Mouse (Mus musculus): ENCODE data around the gene D930048N14Rik. TPM values are rescaled to one million over a fixed set of nuclear protein-coding genes. Genes with fewer than 3 reads are reported as not detected.
A peak's percentile ranks its signal among the peaks of the same experiment; 100 is the strongest.

Gene D930048N14Rik
- polyA plus RNA-seq, 1 experiment: 4.1 TPM

DNA sequence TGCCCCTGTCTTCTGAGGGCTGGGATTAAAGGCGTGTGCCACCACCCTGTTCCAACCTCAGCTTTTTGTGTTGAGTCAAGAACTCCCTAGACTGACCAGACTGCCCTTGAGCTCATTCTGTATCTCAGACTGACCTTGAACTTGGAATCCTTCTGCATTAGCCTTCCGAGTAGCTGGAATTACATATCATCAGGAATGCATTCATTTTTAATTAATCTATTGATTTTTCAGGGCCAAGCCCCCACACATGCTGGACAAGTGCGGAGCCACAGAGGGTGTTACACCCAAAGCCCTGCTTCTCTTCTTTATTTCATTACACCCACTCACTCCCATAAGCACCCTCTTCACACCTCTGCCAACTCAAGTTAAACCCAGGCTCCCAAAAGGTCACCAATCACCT is 17.0 kb upstream of the D930048N14Rik start:
- 89% methylated on average over 3 of the region's 3 CpGs for WGBS
- Histone ChIP-seq H3K27ac (ENCODE audit: insufficient read depth, low read length) (no peak overlapping the region), H3K27me3 (ENCODE audit: control insufficient read depth, insufficient read depth, low read length) (no peaks in the 10 kb centered on the region), H3K4me1 (ENCODE audit: control insufficient read depth, insufficient read depth, low read length) (peaks cover 2% of the 10 kb centered on the region; the same call in 1 of the 2 replicates), H3K4me3 (replicated peaks; ENCODE audit: insufficient read depth, low read depth, low read length) (no peak overlapping the region)
- DNase-seq: no peak
- TF ChIP-seq CTCF (IDR thresholded peaks at IDR 0.05; ENCODE audit: borderline replicate concordance, insufficient read depth, low read depth, low read length) (no peak), POLR2A (IDR thresholded peaks at IDR 0.05; ENCODE audit: borderline replicate concordance, insufficient read depth, low read length) (no peak)

DNA sequence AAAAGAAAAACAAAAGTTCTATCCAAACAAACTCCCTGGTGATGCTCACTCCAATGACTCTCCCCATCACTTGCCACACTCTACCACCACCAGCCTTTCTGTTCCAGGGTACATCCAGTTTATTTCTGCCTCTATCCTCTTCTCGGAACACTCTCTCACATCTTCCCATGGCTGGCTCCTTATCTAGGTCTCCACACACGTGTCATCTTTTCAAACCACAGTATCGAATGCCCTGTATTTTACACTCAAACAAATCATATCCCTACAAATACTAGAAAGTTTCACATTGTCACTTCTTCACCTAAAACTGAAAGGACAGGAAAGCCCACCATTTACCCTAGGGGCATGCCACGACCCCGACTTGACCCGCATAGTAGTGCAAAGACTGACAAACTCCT is 15.6 kb upstream of the D930048N14Rik start:
- no peaks in the 10 kb centered on the region for H3K27me3 ChIP-seq (ENCODE audit: control insufficient read depth, insufficient read depth, low read length)
- TF ChIP-seq POLR2A (IDR thresholded peaks at IDR 0.05; ENCODE audit: borderline replicate concordance, insufficient read depth, low read length) (no peak), CTCF (IDR thresholded peaks at IDR 0.05; ENCODE audit: borderline replicate concordance, insufficient read depth, low read depth, low read length) (no peak)
- 3% methylated on average over 6 of the region's 6 CpGs for WGBS
- peak overlapping the region; percentile 93 for H3K4me3 ChIP-seq (replicated peaks; ENCODE audit: insufficient read depth, low read depth, low read length)
- no peak for DNase-seq
- H3K27ac ChIP-seq (ENCODE audit: insufficient read depth, low read length): peak overlapping the region; percentile 69
- H3K4me1 ChIP-seq (ENCODE audit: control insufficient read depth, insufficient read depth, low read length): peaks cover 2% of the 10 kb centered on the region; the same call in 1 of the 2 replicates

GRCm38 (mm10) chr11:51635525-51636322 is 15.0 kb upstream of the D930048N14Rik start, which contains the start of gene Rmnd5b:
Gene Rmnd5b (minus strand): TSS chr11:51635896.
- DNase-seq: peak; percentile 92 to 94
- TF ChIP-seq CTCF (IDR thresholded peaks at IDR 0.05; ENCODE audit: borderline replicate concordance, insufficient read depth, low read depth, low read length) (no peak), POLR2A (IDR thresholded peaks at IDR 0.05; ENCODE audit: borderline replicate concordance, insufficient read depth, low read length) (peak; percentile 66)
- H3K27ac ChIP-seq (ENCODE audit: insufficient read depth, low read length): peak within 1 kb of the TSS; percentile 69
- peak within 1 kb of the TSS; percentile 93 for H3K4me3 ChIP-seq (replicated peaks; ENCODE audit: insufficient read depth, low read depth, low read length)
- no peaks in the 10 kb centered on the region for H3K27me3 ChIP-seq (ENCODE audit: control insufficient read depth, insufficient read depth, low read length)
- under 1% methylated on average over 61 of the region's 61 CpGs for WGBS
- H3K4me1 ChIP-seq (ENCODE audit: control insufficient read depth, insufficient read depth, low read length): peaks cover 2% of the 10 kb centered on the region; the same call in 1 of the 2 replicates

GRCm38 (mm10) chr11:51636323-51636684 is 14.4 kb upstream of the D930048N14Rik start:
- Histone ChIP-seq H3K4me1 (ENCODE audit: control insufficient read depth, insufficient read depth, low read length) (peaks cover 2% of the 10 kb centered on the region; the same call in 1 of the 2 replicates), H3K27me3 (ENCODE audit: control insufficient read depth, insufficient read depth, low read length) (no peaks in the 10 kb centered on the region), H3K4me3 (replicated peaks; ENCODE audit: insufficient read depth, low read depth, low read length) (peak overlapping the region; percentile 93), H3K27ac (ENCODE audit: insufficient read depth, low read length) (peak overlapping the region; percentile 69)
- TF ChIP-seq POLR2A (IDR thresholded peaks at IDR 0.05; ENCODE audit: borderline replicate concordance, insufficient read depth, low read length) (no peak), CTCF (IDR thresholded peaks at IDR 0.05; ENCODE audit: borderline replicate concordance, insufficient read depth, low read depth, low read length) (peak; percentile 58)
- peak; percentile 66 to 75 for DNase-seq
- 5% methylated on average over 6 of the region's 6 CpGs for WGBS

- WGBS: 10% methylated on average over 17 of the region's 17 CpGs
- no peak overlapping the region for H3K27ac ChIP-seq (ENCODE audit: insufficient read depth, low read length)
- H3K4me1 ChIP-seq (ENCODE audit: control insufficient read depth, insufficient read depth, low read length): peaks cover 2% of the 10 kb centered on the region; the same call in 1 of the 2 replicates
- no peaks in the 10 kb centered on the region for H3K27me3 ChIP-seq (ENCODE audit: control insufficient read depth, insufficient read depth, low read length)
- DNase-seq: peak in 1 of 2 experiments; percentile 36
- no peak overlapping the region for H3K4me3 ChIP-seq (replicated peaks; ENCODE audit: insufficient read depth, low read depth, low read length)
- no peak for TF ChIP-seq CTCF (IDR thresholded peaks at IDR 0.05; ENCODE audit: borderline replicate concordance, insufficient read depth, low read depth, low read length)
- TF ChIP-seq POLR2A (IDR thresholded peaks at IDR 0.05; ENCODE audit: borderline replicate concordance, insufficient read depth, low read length): no peak
Measured at GRCm38 (mm10) chr11:51637971-51638414, 12.8 kb upstream of the D930048N14Rik start.

DNA sequence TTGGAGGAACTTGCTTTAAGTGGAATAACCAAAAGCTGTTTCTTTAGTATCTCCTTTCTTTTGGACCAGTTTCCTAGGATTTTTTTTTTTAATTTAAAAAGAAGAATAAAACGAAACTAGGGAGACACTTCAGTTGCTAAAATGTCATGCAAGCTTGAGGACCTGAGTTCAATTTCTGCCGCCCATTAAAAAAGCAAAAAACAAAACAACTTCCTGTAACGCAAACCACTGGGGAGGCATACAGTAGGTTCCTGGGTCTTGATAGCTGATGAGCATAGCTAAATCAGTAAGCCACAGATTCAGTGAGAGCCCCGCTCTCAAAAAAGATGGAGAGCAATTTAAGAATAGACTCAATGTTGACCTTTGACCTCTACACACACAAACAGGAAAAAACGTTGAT is 12.3 kb upstream of the D930048N14Rik start:
- H3K4me1 ChIP-seq (ENCODE audit: control insufficient read depth, insufficient read depth, low read length): peaks cover 2% of the 10 kb centered on the region; the same call in 1 of the 2 replicates
- TF ChIP-seq POLR2A (IDR thresholded peaks at IDR 0.05; ENCODE audit: borderline replicate concordance, insufficient read depth, low read length) (no peak), CTCF (IDR thresholded peaks at IDR 0.05; ENCODE audit: borderline replicate concordance, insufficient read depth, low read depth, low read length) (no peak)
- 80% methylated on average over 5 of the region's 5 CpGs for whole genome bisulfite sequencing
- H3K4me3 ChIP-seq (replicated peaks; ENCODE audit: insufficient read depth, low read depth, low read length): no peak overlapping the region
- H3K27ac ChIP-seq (ENCODE audit: insufficient read depth, low read length): no peak overlapping the region
- H3K27me3 ChIP-seq (ENCODE audit: control insufficient read depth, insufficient read depth, low read length): no peaks in the 10 kb centered on the region
- DNase-seq: no peak

GRCm38 (mm10) chr11:51640748-51641147 is 10.0 kb upstream of the D930048N14Rik start:
- 28% methylated on average over 7 of the region's 7 CpGs for WGBS
- TF ChIP-seq CTCF (IDR thresholded peaks at IDR 0.05; ENCODE audit: borderline replicate concordance, insufficient read depth, low read depth, low read length): no peak
- Histone ChIP-seq H3K27ac (ENCODE audit: insufficient read depth, low read length) (no peak overlapping the region), H3K4me1 (ENCODE audit: control insufficient read depth, insufficient read depth, low read length) (peaks cover 2% of the 10 kb centered on the region; the same call in 1 of the 2 replicates), H3K27me3 (ENCODE audit: control insufficient read depth, insufficient read depth, low read length) (no peaks in the 10 kb centered on the region), H3K4me3 (replicated peaks; ENCODE audit: insufficient read depth, low read depth, low read length) (no peak overlapping the region)
- DNase-seq: no peak

DNA sequence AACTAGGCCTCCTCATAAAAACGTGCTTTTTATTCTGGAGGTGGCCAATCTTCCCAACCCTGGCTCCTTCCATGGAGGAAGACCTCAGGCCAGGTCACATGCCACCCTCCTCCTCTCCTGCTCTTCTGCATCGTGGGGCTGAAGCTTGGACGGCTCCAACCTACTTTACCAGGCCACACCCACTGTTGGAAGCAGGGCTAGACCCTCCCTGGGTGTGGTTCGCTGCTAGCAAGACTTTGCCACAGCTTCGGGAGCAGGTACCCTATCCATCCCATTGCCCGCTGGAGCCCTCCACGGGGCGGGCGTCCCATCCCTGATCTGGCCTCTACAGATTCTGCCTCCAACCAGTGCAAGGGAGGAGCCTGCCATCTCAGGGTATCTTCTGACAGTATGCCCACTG is 7.6 kb upstream of the D930048N14Rik start:
- Histone ChIP-seq H3K27me3 (ENCODE audit: control insufficient read depth, insufficient read depth, low read length) (no peaks in the 10 kb centered on the region), H3K4me1 (ENCODE audit: control insufficient read depth, insufficient read depth, low read length) (no peaks in the 10 kb centered on the region), H3K27ac (ENCODE audit: insufficient read depth, low read length) (no peak overlapping the region), H3K4me3 (replicated peaks; ENCODE audit: insufficient read depth, low read depth, low read length) (peak overlapping the region; percentile 42)
- DNase-seq: no peak
- WGBS: 28% methylated on average over 9 of the region's 9 CpGs
- TF ChIP-seq POLR2A (IDR thresholded peaks at IDR 0.05; ENCODE audit: borderline replicate concordance, insufficient read depth, low read length) (no peak), CTCF (IDR thresholded peaks at IDR 0.05; ENCODE audit: borderline replicate concordance, insufficient read depth, low read depth, low read length) (no peak)
